Mouse (Mus musculus) liver, postnatal 0 days (tissue): ENCODE results near the gene Rpl35a. TPM values are rescaled to one million over a fixed set of nuclear protein-coding genes. Genes with fewer than 3 reads are reported as not detected.

Experiments used
- ATAC-seq: fragments of 200-750 bp; cut with Nextera tagmentation; 2 replicates; pipeline ENCODE4 v1.8.0; 2017; ENCODE audit warnings: mild to moderate bottlenecking, moderate library complexity
- DNase-seq: peaks from one replicate; pipeline ENCODE4 v3.0.0-alpha.2; 2016
- H3K27ac ChIP-seq: fragments of 300-500 bp; sonication (generic); 2 replicates; pipeline ENCODE4 v1.5.1; 2014; ENCODE audit warnings: antibody characterized with exemption, moderate library complexity, mild to moderate bottlenecking, low read depth
- H3K27me3 ChIP-seq: fragments of 300-500 bp; sonication (generic); 2 replicates; pipeline ENCODE4 v1.6.1; 2014; ENCODE audit warnings: low read length, control low read depth, mixed read lengths; ENCODE audit not compliant: insufficient read depth
- H3K36me3 ChIP-seq: fragments of 300-500 bp; sonication (generic); replicated peaks from 2 replicates; pipeline ENCODE4 v1.6.1; 2014; ENCODE audit warnings: mild to moderate bottlenecking, control low read depth, low read length, moderate library complexity, mixed read lengths; ENCODE audit not compliant: insufficient read depth
- H3K4me1 ChIP-seq: fragments of 300-500 bp; sonication (generic); 2 replicates; pipeline ENCODE4 v1.6.1; 2014; ENCODE audit warnings: antibody characterized with exemption, mild to moderate bottlenecking, control low read depth; ENCODE audit not compliant: insufficient read depth
- H3K4me2 ChIP-seq: fragments of 300-500 bp; sonication (generic); 2 replicates; pipeline ENCODE4 v1.6.1; 2014; ENCODE audit warnings: low read depth, mild to moderate bottlenecking, low read length, moderate library complexity, mixed read lengths
- H3K4me3 ChIP-seq: fragments of 300-500 bp; sonication (generic); 2 replicates; pipeline ENCODE4 v1.5.1; 2014; ENCODE audit warnings: low read depth, low read length
- H3K9ac ChIP-seq: fragments of 300-500 bp; sonication (generic); replicated peaks from 2 replicates; pipeline ENCODE4 v1.6.1; 2014; ENCODE audit warnings: mild to moderate bottlenecking, moderate library complexity
- H3K9me3 ChIP-seq: fragments of 300-500 bp; sonication (generic); 2 replicates; pipeline ENCODE4 v1.6.1; 2016; ENCODE audit warnings: mild to moderate bottlenecking, control low read depth, low read length, mixed read lengths
- CTCF ChIP-seq: sonication (generic); IDR thresholded peaks from 2 replicates; pipeline ENCODE4 v1.5.1; 2016; ENCODE audit warnings: antibody characterized with exemption, low read depth
- EP300 ChIP-seq: IDR thresholded peaks from 2 replicates; pipeline ENCODE4 v1.6.1; 2016; ENCODE audit warnings: antibody characterized with exemption, low read depth, mild to moderate bottlenecking
- whole genome bisulfite sequencing: fragments of 180-500 bp; shearing (Covaris S2); extraction: QIAGEN DNeasy Blood & Tissue Kit; methylation state at CpG from one replicate; pipeline ENCODE4 v1.1.7; 2014; ENCODE audit not compliant: insufficient replicate concordance; 5-methylcytosine and 5-hydroxymethylcytosine counted together
- polyA plus RNA-seq: library from polyadenylated mRNA; unstranded; fragments of >200 nt; fragmentation: Nextera tagmentation; extraction: Ambion mirVana; gene quantifications from 2 replicates; pipeline ENCODE4 v1.2.1, GENCODE M21; 2015

Rpl35a gene
- polyA plus RNA-seq, 1 experiment from 2014 or later = 574 TPM

DNA sequence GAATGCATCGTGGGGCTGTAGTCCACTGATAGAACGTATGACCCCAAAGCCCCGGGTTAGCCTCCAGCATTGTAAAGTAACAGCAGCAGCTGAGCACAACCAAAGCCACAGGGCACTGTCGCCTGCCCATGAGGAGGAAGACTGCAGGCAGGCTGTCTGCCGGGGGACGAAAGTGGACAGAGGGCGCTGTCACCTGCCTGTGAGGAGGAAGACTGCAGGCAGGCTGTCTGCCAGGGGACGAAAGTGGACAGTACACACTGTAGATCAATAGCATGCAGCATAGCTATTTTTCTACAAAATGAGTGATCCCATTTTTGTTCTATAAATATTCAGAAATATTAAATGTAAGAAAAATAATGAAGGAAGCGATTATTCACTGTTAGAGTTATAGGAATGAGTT is 8.4 kb downstream of the Rpl35a start:
- TF ChIP-seq EP300 = no peak
- peak; percentile 47 for TF ChIP-seq CTCF
- peaks cover 22% of the 10 kb centered on the region for H3K4me1 ChIP-seq
- WGBS = 71% methylated on average over 9 of the region's 9 CpGs

GRCm38 (mm10) chr16:33070928-33071327 is 14.7 kb downstream of the Rpl35a start:
- 0 out of 2 replicates have a peak, but pooled peaks cover 3% of the 10 kb centered on the region for H3K36me3 ChIP-seq
- H3K4me1 ChIP-seq = peaks cover 3% of the 10 kb centered on the region
- no peak overlapping the region for H3K4me2 ChIP-seq
- no peaks in the 10 kb centered on the region for H3K27me3 ChIP-seq
- no peaks in the 10 kb centered on the region for H3K9me3 ChIP-seq
- DNase-seq = no peak
- H3K9ac ChIP-seq = no peak overlapping the region
- ATAC-seq = no peak
- TF ChIP-seq CTCF = peak; percentile 25; the same call in 1 of the 2 replicates
- no peak for TF ChIP-seq EP300
- H3K27ac ChIP-seq = no peak overlapping the region
- H3K4me3 ChIP-seq = no peak overlapping the region

More for the DNA sequence above, 8.4 kb downstream of the Rpl35a start:
- peak; percentile 41 for DNase-seq
- Histone ChIP-seq H3K36me3 (peaks cover 18% of the 10 kb centered on the region), H3K27ac (no peak overlapping the region), H3K9me3 (no peaks in the 10 kb centered on the region), H3K9ac (no peak overlapping the region), H3K4me2 (no peak overlapping the region), H3K27me3 (no peaks in the 10 kb centered on the region), H3K4me3 (no peak overlapping the region)
- no peak for ATAC-seq

GRCm38 (mm10) chr16:33072871-33073557 is 16.8 kb downstream of the Rpl35a start:
- H3K4me2 ChIP-seq = no peak overlapping the region
- no peak overlapping the region for H3K9ac ChIP-seq
- 73% methylated on average over 6 of the region's 6 CpGs for WGBS
- no peaks in the 10 kb centered on the region for H3K27me3 ChIP-seq
- H3K36me3 ChIP-seq = no peaks in the 10 kb centered on the region
- H3K27ac ChIP-seq = no peak overlapping the region
- ATAC-seq = no peak
- no peak for DNase-seq
- H3K9me3 ChIP-seq = no peaks in the 10 kb centered on the region
- no peak for TF ChIP-seq EP300
- TF ChIP-seq CTCF = no peak
- H3K4me3 ChIP-seq = no peak overlapping the region
- H3K4me1 ChIP-seq = peaks cover 6% of the 10 kb centered on the region

GRCm38 (mm10) chr16:33074967-33075366 is 18.7 kb downstream of the Rpl35a start:
- WGBS = 39% methylated on average over 5 of the region's 5 CpGs

GRCm38 (mm10) chr16:33076078-33076477 is 19.8 kb downstream of the Rpl35a start:
- ATAC-seq = no peak
- Histone ChIP-seq H3K4me1 (peaks cover 6% of the 10 kb centered on the region), H3K4me3 (no peak overlapping the region), H3K9me3 (no peaks in the 10 kb centered on the region), H3K27me3 (no peaks in the 10 kb centered on the region), H3K4me2 (peak overlapping the region; percentile 40), H3K36me3 (no peaks in the 10 kb centered on the region), H3K27ac (no peak overlapping the region; the same call in 1 of the 2 replicates), H3K9ac (no peak overlapping the region)
- TF ChIP-seq EP300 (no peak), CTCF (no peak)
- no peak for DNase-seq
- whole genome bisulfite sequencing = 51% methylated on average over 6 of the region's 6 CpGs

More at GRCm38 (mm10) chr16:33074967-33075366, 18.7 kb downstream of the Rpl35a start:
- no peak overlapping the region for H3K27ac ChIP-seq
- no peak overlapping the region for H3K4me3 ChIP-seq
- no peaks in the 10 kb centered on the region for H3K36me3 ChIP-seq
- no peaks in the 10 kb centered on the region for H3K27me3 ChIP-seq
- peaks cover 6% of the 10 kb centered on the region for H3K4me1 ChIP-seq
- ATAC-seq (no peak), DNase-seq (no peak)
- H3K9me3 ChIP-seq = no peaks in the 10 kb centered on the region
- TF ChIP-seq EP300 = no peak
- TF ChIP-seq CTCF = no peak
- H3K9ac ChIP-seq = no peak overlapping the region
- H3K4me2 ChIP-seq = no peak overlapping the region

- DNase-seq = no peak
- Histone ChIP-seq H3K4me2 (peak overlapping the region; percentile 26; the same call in 1 of the 2 replicates), H3K27ac (peak overlapping the region; percentile 76), H3K4me3 (no peak overlapping the region), H3K27me3 (no peaks in the 10 kb centered on the region), H3K9me3 (no peaks in the 10 kb centered on the region), H3K9ac (no peak overlapping the region), H3K4me1 (peaks cover 6% of the 10 kb centered on the region), H3K36me3 (no peaks in the 10 kb centered on the region)
- no peak; the same call in 1 of the 2 replicates for ATAC-seq
- WGBS = 53% methylated on average over 5 of the region's 5 CpGs
- no peak for TF ChIP-seq CTCF
- TF ChIP-seq EP300 = no peak
Observed at GRCm38 (mm10) chr16:33077069-33077627, 20.9 kb downstream of the Rpl35a start.
